Mouse (Mus musculus) kidney, embryonic 16.5 days (tissue): Measurements from ENCODE around the gene Twf2. TPM values are rescaled to one million over a fixed set of nuclear protein-coding genes. Genes with fewer than 3 reads are reported as not detected.
A peak's percentile ranks its signal among the peaks of the same experiment; 100 is the strongest.
"Not testable (repeated sequence)": the region's sequence is repeated elsewhere in the genome, so short reads cannot be mapped to it uniquely, and the experiment has no call there.

Experiments used
- ATAC-seq: fragments of 200-750 bp; cut with Nextera tagmentation; 2 replicates; pipeline ENCODE4 v1.8.0; 2017; ENCODE audit warnings: moderate TSS enrichment; ENCODE audit not compliant: low FRiP score, low TSS enrichment
- H3K27ac ChIP-seq: fragments of 300-500 bp; sonication (generic); 2 replicates; pipeline ENCODE4 v1.5.1; 2014; ENCODE audit warnings: low read length
- H3K27me3 ChIP-seq: fragments of 300-500 bp; sonication (generic); 2 replicates; pipeline ENCODE4 v1.6.1; 2014; ENCODE audit warnings: low read length, control low read depth, mixed read lengths; ENCODE audit not compliant: insufficient read depth
- H3K36me3 ChIP-seq: fragments of 300-500 bp; sonication (generic); 2 replicates; pipeline ENCODE4 v1.6.1; 2014; ENCODE audit warnings: low read length, control low read depth, mixed read lengths; ENCODE audit not compliant: insufficient read depth
- H3K4me1 ChIP-seq: fragments of 300-500 bp; sonication (generic); 2 replicates; pipeline ENCODE4 v1.6.1; 2014; ENCODE audit warnings: low read length, control low read depth, mixed read lengths; ENCODE audit not compliant: insufficient read depth
- H3K4me2 ChIP-seq: fragments of 300-500 bp; sonication (generic); replicated peaks from 2 replicates; pipeline ENCODE4 v1.6.1; 2014; ENCODE audit warnings: low read depth, low read length
- H3K4me3 ChIP-seq: fragments of 300-500 bp; sonication (generic); 2 replicates; pipeline ENCODE4 v1.5.1; 2014; ENCODE audit warnings: mild to moderate bottlenecking, low read length
- H3K9ac ChIP-seq: fragments of 300-500 bp; sonication (generic); replicated peaks from 2 replicates; pipeline ENCODE4 v1.6.1; 2014; ENCODE audit warnings: low read length
- H3K9me3 ChIP-seq: fragments of 300-500 bp; sonication (generic); 2 replicates; pipeline ENCODE4 v1.6.1; 2016; ENCODE audit warnings: low read length, control low read depth
- WGBS: fragments of 180-500 bp; shearing (Covaris S2); extraction: QIAGEN DNeasy Blood & Tissue Kit; methylation state at CpG from one replicate; pipeline ENCODE4 v1.1.7; 2014; 5-methylcytosine and 5-hydroxymethylcytosine counted together
- polyA plus RNA-seq: library from polyadenylated mRNA; unstranded; fragments of >200 nt; fragmentation: Nextera tagmentation; extraction: Ambion mirVana; gene quantifications from 2 replicates; pipeline ENCODE4 v1.2.1, GENCODE M21; 2015

Gene Twf2
- polyA plus RNA-seq, 1 experiment from 2014 or later, result 72.7 TPM

DNA sequence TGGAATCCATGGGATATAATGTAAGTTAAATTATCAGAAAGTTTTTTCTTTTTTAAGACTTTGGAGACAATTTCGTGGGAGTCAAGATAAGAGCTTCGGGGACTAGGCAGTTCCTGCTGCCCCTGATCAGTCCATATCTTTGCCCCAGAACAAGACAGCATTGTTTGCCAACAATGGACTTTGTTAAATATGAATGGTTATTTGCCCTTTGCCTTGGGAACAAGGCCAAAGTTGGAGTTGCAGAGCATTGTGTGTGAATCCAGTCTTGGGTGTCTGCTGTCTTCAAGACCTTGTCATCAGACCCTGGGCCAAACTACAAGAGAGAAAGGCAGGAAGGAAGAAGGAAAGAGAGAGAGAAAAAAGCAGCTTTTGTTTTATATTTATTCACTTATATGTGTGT, 36.2 kb upstream of the Twf2 start:
- Histone ChIP-seq H3K4me2 (no peak overlapping the region), H3K9ac (no peak overlapping the region), H3K4me1 (peaks cover 7% of the 10 kb centered on the region; the same call in 1 of the 2 replicates), H3K27ac (no peak overlapping the region), H3K9me3 (no peaks in the 10 kb centered on the region), H3K4me3 (no peak overlapping the region), H3K36me3 (no peaks in the 10 kb centered on the region), H3K27me3 (no peaks in the 10 kb centered on the region)
- WGBS, result 76% methylated on average over 2 of the region's 2 CpGs
- ATAC-seq, result no peak

- Histone ChIP-seq H3K9ac (no peak overlapping the region), H3K36me3 (no peaks in the 10 kb centered on the region), H3K4me3 (no peak overlapping the region), H3K9me3 (no peaks in the 10 kb centered on the region), H3K27me3 (no peaks in the 10 kb centered on the region), H3K4me2 (no peak overlapping the region), H3K4me1 (peaks cover 7% of the 10 kb centered on the region; the same call in 1 of the 2 replicates), H3K27ac (no peak overlapping the region)
- ATAC-seq, result no peak
- WGBS, result 88% methylated on average over 3 of the region's 3 CpGs
Measured at GRCm38 (mm10) chr9:106167241-106167640, 35.7 kb upstream of the Twf2 start.

GRCm38 (mm10) chr9:106167703-106168102, 35.2 kb upstream of the Twf2 start:
- 59% methylated on average over 1 of the region's 1 CpGs for WGBS
- H3K27ac ChIP-seq, result no peak overlapping the region
- no peak overlapping the region for H3K4me2 ChIP-seq
- H3K4me1 ChIP-seq, result peaks cover 7% of the 10 kb centered on the region; the same call in 1 of the 2 replicates
- ATAC-seq, result no peak
- no peak overlapping the region for H3K9ac ChIP-seq
- no peaks in the 10 kb centered on the region for H3K27me3 ChIP-seq
- no peaks in the 10 kb centered on the region for H3K36me3 ChIP-seq
- H3K9me3 ChIP-seq, result no peaks in the 10 kb centered on the region
- no peak overlapping the region for H3K4me3 ChIP-seq

GRCm38 (mm10) chr9:106169006-106169405, 33.9 kb upstream of the Twf2 start:
- not testable (repeated sequence) for ATAC-seq, H3K9ac ChIP-seq, H3K27me3 ChIP-seq, H3K4me3 ChIP-seq, H3K9me3 ChIP-seq, H3K4me2 ChIP-seq, H3K27ac ChIP-seq, H3K36me3 ChIP-seq
- WGBS, result 42% methylated on average over 1 of the region's 1 CpGs
- peaks cover 18% of the 10 kb centered on the region for H3K4me1 ChIP-seq

GRCm38 (mm10) chr9:106169917-106170316, 33.0 kb upstream of the Twf2 start:
- peak overlapping the region; percentile 86 for H3K4me2 ChIP-seq
- peak overlapping the region; percentile 99 for H3K4me3 ChIP-seq
- WGBS, result 22% methylated on average over 6 of the region's 6 CpGs
- no peaks in the 10 kb centered on the region for H3K36me3 ChIP-seq
- H3K9me3 ChIP-seq, result no peaks in the 10 kb centered on the region
- no peak for ATAC-seq
- peak overlapping the region; percentile 98 for H3K27ac ChIP-seq
- peak overlapping the region; percentile 94 for H3K9ac ChIP-seq
- H3K4me1 ChIP-seq, result peaks cover 26% of the 10 kb centered on the region
- H3K27me3 ChIP-seq, result no peaks in the 10 kb centered on the region

GRCm38 (mm10) chr9:106170556-106171345, 32.2 kb upstream of the Twf2 start, which contains the start of gene Wdr82:
TSS of gene Wdr82 (plus strand) at chr9:106170928.
- WGBS, result under 1% methylated on average over 68 of the region's 81 CpGs
- Histone ChIP-seq H3K27me3 (no peaks in the 10 kb centered on the region), H3K4me3 (peak within 1 kb of the TSS; percentile 99), H3K9ac (peak within 1 kb of the TSS; percentile 94), H3K4me2 (peak within 1 kb of the TSS; percentile 86), H3K36me3 (no peaks in the 10 kb centered on the region), H3K9me3 (no peaks in the 10 kb centered on the region), H3K27ac (peak within 1 kb of the TSS; percentile 98), H3K4me1 (peaks cover 34% of the 10 kb centered on the region)
- ATAC-seq, result peak; percentile 93

GRCm38 (mm10) chr9:106171346-106172158, 31.4 kb upstream of the Twf2 start:
- Histone ChIP-seq H3K4me1 (peaks cover 42% of the 10 kb centered on the region), H3K36me3 (0 out of 2 replicates have a peak, but pooled peaks cover 3% of the 10 kb centered on the region), H3K9ac (peak overlapping the region; percentile 94), H3K9me3 (no peaks in the 10 kb centered on the region), H3K4me2 (peak overlapping the region; percentile 85), H3K27ac (peak overlapping the region; percentile 98), H3K4me3 (peak overlapping the region; percentile 99), H3K27me3 (no peaks in the 10 kb centered on the region)
- peak; percentile 65 for ATAC-seq
- under 1% methylated on average over 30 of the region's 30 CpGs for WGBS

GRCm38 (mm10) chr9:106172527-106172926, 30.4 kb upstream of the Twf2 start:
- no peaks in the 10 kb centered on the region for H3K9me3 ChIP-seq
- peak overlapping the region; percentile 85 for H3K4me2 ChIP-seq
- peak overlapping the region; percentile 56; the same call in 1 of the 2 replicates for H3K9ac ChIP-seq
- ATAC-seq, result no peak
- H3K27ac ChIP-seq, result no peak overlapping the region
- WGBS, result 1% methylated on average over 3 of the region's 3 CpGs
- H3K36me3 ChIP-seq, result 0 out of 2 replicates have a peak, but pooled peaks cover 9% of the 10 kb centered on the region
- peak overlapping the region; percentile 99 for H3K4me3 ChIP-seq
- H3K4me1 ChIP-seq, result peaks cover 42% of the 10 kb centered on the region
- H3K27me3 ChIP-seq, result no peaks in the 10 kb centered on the region

DNA sequence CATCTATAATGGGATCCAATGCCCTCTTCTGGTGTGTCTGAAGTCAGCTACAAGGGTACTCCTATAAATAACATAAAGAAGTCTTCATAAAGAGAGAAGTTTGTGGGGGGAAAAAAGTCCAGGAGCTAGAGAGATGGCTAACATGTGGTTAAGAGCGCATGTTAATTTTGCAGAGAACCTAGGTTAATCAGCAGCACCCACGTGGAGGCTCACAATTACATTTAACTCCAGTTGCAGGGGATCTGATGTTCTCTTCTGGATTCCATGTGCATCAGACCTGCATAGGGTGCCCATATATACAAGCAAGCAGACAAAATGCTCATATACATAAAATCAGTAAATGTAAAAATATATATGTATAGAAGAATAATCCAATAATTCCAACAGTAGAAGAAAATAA, 29.5 kb upstream of the Twf2 start:
- no peak for ATAC-seq
- H3K27me3 ChIP-seq, result no peaks in the 10 kb centered on the region
- peak overlapping the region; percentile 36 for H3K4me3 ChIP-seq
- H3K9ac ChIP-seq, result peak overlapping the region; percentile 60; the same call in 1 of the 2 replicates
- H3K4me2 ChIP-seq, result peak overlapping the region; percentile 85
- WGBS, result 52% methylated on average over 2 of the region's 2 CpGs
- no peak overlapping the region for H3K27ac ChIP-seq
- peaks cover 15% of the 10 kb centered on the region; the same call in 1 of the 2 replicates for H3K36me3 ChIP-seq
- no peaks in the 10 kb centered on the region for H3K9me3 ChIP-seq
- peaks cover 42% of the 10 kb centered on the region for H3K4me1 ChIP-seq
